Mouse (Mus musculus) lung, postnatal 0 days (tissue): ENCODE data around the gene Fcamr.

Experiments
- CTCF ChIP-seq: IDR thresholded peaks from 2 replicates; pipeline ENCODE4 v1.5.1; 2016; ENCODE audit warnings: antibody characterized with exemption, mild to moderate bottlenecking
- EP300 ChIP-seq: IDR thresholded peaks from 2 replicates; pipeline ENCODE4 v1.6.1; 2016; ENCODE audit warnings: antibody characterized with exemption, mild to moderate bottlenecking, control low read depth

GRCm38 (mm10) chr1:130776645-130777044, 24.1 kb upstream of the Fcamr start:
- TF ChIP-seq EP300 (0 out of 2 replicates have a peak, but pooled peaks have one; percentile 23), CTCF (peak; percentile 67)
